Mouse (Mus musculus): ENCODE measurements around the gene Myo9b. TPM values are rescaled to one million over a fixed set of nuclear protein-coding genes. Genes with fewer than 3 reads are reported as not detected.

The Myo9b gene
- polyA plus RNA-seq, 1 experiment from 2014 or later = 15.5 TPM

DNA sequence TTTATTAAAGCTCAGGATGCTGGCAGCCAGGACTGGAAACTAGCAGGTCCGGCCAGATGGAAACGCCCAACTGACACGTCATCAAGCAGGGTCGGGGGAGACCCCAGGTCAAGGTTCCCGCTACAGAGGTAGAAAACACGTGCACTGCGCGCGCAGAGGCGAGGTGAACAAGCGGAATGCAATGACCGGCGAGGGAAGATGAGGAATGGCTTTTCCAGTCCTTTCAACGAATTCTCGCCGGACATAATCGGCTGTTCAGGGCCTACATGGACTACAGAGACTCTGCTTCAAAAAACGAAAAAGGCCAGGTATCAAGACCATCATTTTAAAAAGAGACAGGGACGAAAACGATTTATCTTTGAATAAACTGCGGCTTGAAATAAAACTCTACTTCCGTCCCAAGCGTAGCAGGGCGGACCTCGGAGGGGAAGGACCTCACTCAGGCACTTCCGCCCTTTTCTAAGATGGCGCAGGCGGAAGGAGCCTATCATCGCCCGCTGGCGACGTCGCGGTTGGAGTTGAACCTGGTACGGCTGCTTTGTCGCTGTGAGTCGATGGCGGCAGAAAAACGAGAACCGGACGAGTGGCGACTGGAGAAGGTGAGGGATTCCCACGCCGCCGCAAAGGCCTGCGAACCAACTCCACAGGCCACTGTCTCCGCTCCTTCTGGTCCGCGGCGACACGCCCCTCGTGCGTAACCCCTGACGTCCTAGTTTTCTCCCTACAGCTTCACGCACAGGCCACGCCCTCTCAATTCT is 94.4 kb downstream of the Myo9b start, which contains the start of gene Use1:
Gene Use1, plus strand, starts transcription at position 78 of the 758 bp plus-strand sequence.
- Histone ChIP-seq H3K4me1 (ENCODE audit: control insufficient read depth, insufficient read depth, low read length) (peaks cover 24% of the 10 kb centered on the region), H3K9me3 (replicated peaks; ENCODE audit: control insufficient read depth, low read length, poor library complexity, severe bottlenecking) (no peaks in the 10 kb centered on the region), H3K36me3 (ENCODE audit: control insufficient read depth, insufficient read depth, low read length) (no peaks in the 10 kb centered on the region), H3K4me3 (ENCODE audit: low read depth, low read length) (peak within 1 kb of the TSS; percentile 63), H3K27ac (ENCODE audit: low read length) (peak within 1 kb of the TSS; percentile 95), H3K27me3 (ENCODE audit: control insufficient read depth, insufficient read depth, low read depth, low read length) (no peaks in the 10 kb centered on the region), H3K4me2 (ENCODE audit: low read length) (peak within 1 kb of the TSS; percentile 79), H3K9ac (ENCODE audit: low read depth, low read length) (peak within 1 kb of the TSS; percentile 74)
- under 1% methylated on average over 56 of the region's 56 CpGs for WGBS
- peak; percentile 81 for ATAC-seq

DNA sequence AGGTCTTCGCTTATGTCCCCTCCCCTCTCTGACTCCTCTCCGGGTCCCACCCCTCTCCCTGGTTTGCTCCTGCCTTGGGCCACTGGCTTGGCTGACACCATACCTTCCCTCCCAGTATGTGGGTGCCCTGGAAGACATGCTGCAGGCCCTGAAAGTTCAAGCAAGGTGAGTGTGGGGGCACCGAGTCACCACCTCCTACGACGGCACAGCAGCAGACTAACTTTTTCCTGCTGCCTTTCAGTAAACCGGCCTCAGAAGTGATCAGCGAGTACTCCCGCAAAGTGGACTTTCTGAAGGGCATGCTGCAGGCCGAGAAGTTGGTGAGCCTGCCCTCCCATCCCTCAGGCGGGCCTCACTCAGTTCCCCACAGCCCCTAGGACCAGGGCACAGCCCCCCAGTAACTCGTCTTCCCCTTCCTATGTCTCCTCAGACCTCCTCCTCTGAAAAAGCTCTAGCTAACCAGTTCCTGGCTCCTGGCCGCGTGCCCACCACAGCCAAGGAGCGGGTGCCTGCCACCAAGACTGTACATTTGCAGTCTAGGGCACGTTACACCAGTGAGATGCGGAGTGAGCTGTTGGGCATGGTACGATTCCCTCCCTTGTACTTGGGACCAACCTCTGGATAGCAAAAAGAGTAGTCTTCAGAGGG is 95.1 kb downstream of the Myo9b start:
- Histone ChIP-seq H3K9ac (ENCODE audit: low read depth, low read length) (peak overlapping the region; percentile 74), H3K4me3 (ENCODE audit: low read depth, low read length) (peak overlapping the region; percentile 63), H3K27ac (ENCODE audit: low read length) (peak overlapping the region; percentile 95), H3K9me3 (replicated peaks; ENCODE audit: control insufficient read depth, low read length, poor library complexity, severe bottlenecking) (no peaks in the 10 kb centered on the region), H3K4me2 (ENCODE audit: low read length) (peak overlapping the region; percentile 79), H3K4me1 (ENCODE audit: control insufficient read depth, insufficient read depth, low read length) (peaks cover 24% of the 10 kb centered on the region), H3K27me3 (ENCODE audit: control insufficient read depth, insufficient read depth, low read depth, low read length) (no peaks in the 10 kb centered on the region), H3K36me3 (ENCODE audit: control insufficient read depth, insufficient read depth, low read length) (no peaks in the 10 kb centered on the region)
- 49% methylated on average over 17 of the region's 17 CpGs for WGBS
- no peak for ATAC-seq

DNA sequence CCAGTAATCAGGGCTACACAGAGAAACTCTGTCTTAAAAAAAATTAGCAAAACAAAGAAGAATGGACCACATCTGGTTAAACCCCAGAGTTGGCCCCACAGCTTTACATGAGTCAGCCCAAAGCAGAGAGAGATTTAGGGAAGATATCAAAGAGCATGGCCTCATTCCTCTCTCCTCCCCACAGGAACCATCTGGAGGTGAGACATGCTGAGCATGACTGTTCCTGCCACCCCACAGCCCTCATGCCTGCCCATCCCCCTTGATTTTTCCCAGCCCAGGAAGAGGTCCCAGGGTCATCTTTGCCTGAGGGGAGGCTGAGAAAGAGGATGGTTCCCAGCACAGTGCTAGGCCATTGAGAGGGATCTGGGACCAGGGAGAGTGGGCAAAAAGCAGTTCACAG is 95.9 kb downstream of the Myo9b start:
- Histone ChIP-seq H3K4me3 (ENCODE audit: low read depth, low read length) (no peak overlapping the region), H3K9me3 (replicated peaks; ENCODE audit: control insufficient read depth, low read length, poor library complexity, severe bottlenecking) (no peaks in the 10 kb centered on the region), H3K36me3 (ENCODE audit: control insufficient read depth, insufficient read depth, low read length) (no peaks in the 10 kb centered on the region), H3K27me3 (ENCODE audit: control insufficient read depth, insufficient read depth, low read depth, low read length) (no peaks in the 10 kb centered on the region), H3K9ac (ENCODE audit: low read depth, low read length) (no peak overlapping the region), H3K27ac (ENCODE audit: low read length) (no peak overlapping the region), H3K4me2 (ENCODE audit: low read length) (peak overlapping the region; percentile 79; the same call in 1 of the 2 replicates), H3K4me1 (ENCODE audit: control insufficient read depth, insufficient read depth, low read length) (peaks cover 24% of the 10 kb centered on the region)
- no peak for ATAC-seq

DNA sequence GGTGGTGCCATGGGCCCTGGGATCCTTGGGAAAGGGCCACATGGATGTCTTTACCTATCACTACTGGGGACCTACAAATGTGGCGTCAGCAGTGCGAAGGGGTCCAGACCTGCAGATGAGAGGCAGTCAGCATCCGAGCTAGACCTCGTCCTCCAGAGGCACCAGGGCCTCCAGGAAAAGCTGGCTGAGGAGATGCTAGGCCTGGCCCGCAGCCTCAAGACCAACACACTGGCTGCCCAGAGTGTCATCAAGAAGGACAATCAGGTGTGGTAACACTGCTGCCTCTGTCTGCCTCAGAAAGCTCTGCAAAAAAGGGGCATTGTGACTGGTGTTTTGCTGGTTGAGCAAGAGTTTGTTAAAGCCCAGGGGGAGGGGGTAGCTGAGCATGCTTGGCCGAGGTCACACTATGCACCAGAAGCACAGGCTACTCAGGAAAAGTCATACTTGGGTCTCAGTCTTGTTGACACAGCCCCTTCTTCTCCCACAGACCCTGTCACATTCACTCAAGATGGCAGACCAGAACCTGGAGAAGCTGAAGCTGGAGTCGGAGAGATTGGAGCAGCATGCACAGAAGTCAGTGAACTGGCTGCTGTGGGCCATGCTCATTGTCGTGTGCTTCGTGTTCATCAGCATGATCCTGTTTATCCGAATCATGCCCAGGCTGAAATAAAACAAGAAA is 96.7 kb downstream of the Myo9b start:
- Histone ChIP-seq H3K27me3 (ENCODE audit: control insufficient read depth, insufficient read depth, low read depth, low read length) (no peaks in the 10 kb centered on the region), H3K9ac (ENCODE audit: low read depth, low read length) (no peak overlapping the region), H3K36me3 (ENCODE audit: control insufficient read depth, insufficient read depth, low read length) (peaks cover 4% of the 10 kb centered on the region; the same call in 1 of the 2 replicates), H3K27ac (ENCODE audit: low read length) (no peak overlapping the region), H3K4me3 (ENCODE audit: low read depth, low read length) (no peak overlapping the region), H3K4me2 (ENCODE audit: low read length) (no peak overlapping the region), H3K4me1 (ENCODE audit: control insufficient read depth, insufficient read depth, low read length) (peaks cover 24% of the 10 kb centered on the region), H3K9me3 (replicated peaks; ENCODE audit: control insufficient read depth, low read length, poor library complexity, severe bottlenecking) (no peaks in the 10 kb centered on the region)
- no peak for ATAC-seq
- WGBS = 95% methylated on average over 10 of the region's 10 CpGs

DNA sequence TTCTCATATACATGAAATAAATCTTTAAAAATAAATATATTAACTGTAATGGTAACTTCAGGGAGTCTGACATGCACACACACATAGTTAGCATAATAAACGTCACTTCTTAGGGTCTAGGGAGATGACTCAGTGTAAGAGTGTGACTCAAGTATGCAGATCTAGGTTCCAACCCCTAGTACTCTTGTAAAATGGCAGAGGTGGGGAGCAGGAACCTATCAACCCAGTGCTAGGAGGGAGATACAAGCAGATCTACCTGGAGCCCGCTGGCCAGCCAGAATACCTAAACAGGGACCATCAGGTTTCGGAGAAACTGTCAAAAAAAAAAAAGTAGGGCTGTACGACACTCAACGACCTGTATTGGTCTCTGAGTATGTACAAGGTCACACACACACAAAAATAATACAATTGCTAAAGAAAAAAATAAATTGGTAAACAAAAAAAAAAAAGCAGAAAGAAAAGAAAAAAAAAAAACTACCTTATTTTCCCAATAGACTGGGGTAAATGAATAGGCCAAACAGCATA is 98.3 kb downstream of the Myo9b start:
- no peaks in the 10 kb centered on the region for H3K27me3 ChIP-seq (ENCODE audit: control insufficient read depth, insufficient read depth, low read depth, low read length)
- peaks cover 6% of the 10 kb centered on the region; the same call in 1 of the 2 replicates for H3K36me3 ChIP-seq (ENCODE audit: control insufficient read depth, insufficient read depth, low read length)
- peaks cover 31% of the 10 kb centered on the region for H3K4me1 ChIP-seq (ENCODE audit: control insufficient read depth, insufficient read depth, low read length)
- 26% methylated on average over 5 of the region's 5 CpGs for WGBS
- peak overlapping the region; percentile 53 for H3K4me2 ChIP-seq (ENCODE audit: low read length)
- H3K4me3 ChIP-seq (ENCODE audit: low read depth, low read length) = peak overlapping the region; percentile 78
- H3K9me3 ChIP-seq (replicated peaks; ENCODE audit: control insufficient read depth, low read length, poor library complexity, severe bottlenecking) = no peaks in the 10 kb centered on the region
- peak overlapping the region; percentile 81 for H3K27ac ChIP-seq (ENCODE audit: low read length)
- H3K9ac ChIP-seq (ENCODE audit: low read depth, low read length) = peak overlapping the region; percentile 84
- no peak for ATAC-seq

DNA sequence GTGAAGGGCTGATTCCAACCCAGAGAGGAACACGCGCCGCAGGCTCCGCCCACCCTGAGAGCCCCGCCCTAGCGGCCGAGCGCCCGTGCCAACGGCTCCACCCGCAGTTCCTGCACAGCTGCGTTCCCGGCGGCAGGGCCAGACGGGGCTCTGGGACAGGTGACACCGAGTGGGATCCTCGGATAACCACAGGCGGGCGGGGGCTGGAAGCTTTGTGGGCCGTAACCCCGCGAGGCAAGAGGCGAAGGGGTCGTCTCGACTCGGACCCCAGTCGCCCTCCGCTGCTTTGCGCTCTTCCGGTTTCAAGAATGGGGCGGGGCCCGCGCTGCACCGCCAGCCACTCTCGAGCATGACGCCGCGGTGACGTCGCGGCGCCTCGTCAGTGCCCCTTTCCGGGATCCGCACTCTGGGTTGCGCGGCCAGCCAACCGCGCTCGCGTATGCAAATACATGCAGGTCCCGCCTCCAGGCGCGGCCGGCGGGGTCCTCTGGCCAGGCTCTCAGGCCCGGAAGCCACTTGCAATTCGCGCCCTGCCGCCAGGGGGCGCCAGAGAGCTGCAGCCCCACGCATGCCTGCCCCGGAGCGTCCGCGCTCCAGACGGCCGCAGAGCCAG is 98.8 kb downstream of the Myo9b start, which contains the start of gene Ocel1:
Gene Ocel1, plus strand, starts transcription at position 63 of the 613 bp plus-strand sequence.
- Histone ChIP-seq H3K36me3 (ENCODE audit: control insufficient read depth, insufficient read depth, low read length) (peaks cover 6% of the 10 kb centered on the region; the same call in 1 of the 2 replicates), H3K9me3 (replicated peaks; ENCODE audit: control insufficient read depth, low read length, poor library complexity, severe bottlenecking) (no peaks in the 10 kb centered on the region), H3K4me1 (ENCODE audit: control insufficient read depth, insufficient read depth, low read length) (peaks cover 31% of the 10 kb centered on the region), H3K9ac (ENCODE audit: low read depth, low read length) (peak within 1 kb of the TSS; percentile 84), H3K4me2 (ENCODE audit: low read length) (peak within 1 kb of the TSS; percentile 53), H3K27me3 (ENCODE audit: control insufficient read depth, insufficient read depth, low read depth, low read length) (no peaks in the 10 kb centered on the region), H3K27ac (ENCODE audit: low read length) (peak within 1 kb of the TSS; percentile 81), H3K4me3 (ENCODE audit: low read depth, low read length) (peak within 1 kb of the TSS; percentile 78)
- ATAC-seq = peak; percentile 85
- under 1% methylated on average over 66 of the region's 68 CpGs for WGBS

DNA sequence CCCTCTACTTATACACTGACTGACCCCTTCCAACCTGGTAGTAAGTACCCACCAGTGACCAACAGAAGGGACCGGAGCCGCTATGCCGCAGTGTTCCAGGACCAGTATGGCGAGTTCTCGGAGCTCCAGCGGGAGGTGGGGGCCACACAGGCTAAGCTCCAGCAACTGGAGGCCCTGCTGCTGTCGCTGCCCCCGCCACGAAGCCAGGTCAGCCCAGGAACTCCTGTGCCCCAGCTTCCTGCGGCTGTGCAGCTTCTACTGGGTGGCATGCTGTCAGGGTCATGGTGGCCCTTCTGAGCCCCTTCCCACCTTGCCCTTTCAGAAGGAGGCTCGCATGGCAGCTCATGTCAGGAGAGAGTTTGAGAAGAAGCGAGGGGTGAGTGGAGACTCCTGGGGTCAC is 99.9 kb downstream of the Myo9b start:
- no peak for ATAC-seq
- no peak overlapping the region for H3K4me2 ChIP-seq (ENCODE audit: low read length)
- H3K27ac ChIP-seq (ENCODE audit: low read length) = no peak overlapping the region
- no peaks in the 10 kb centered on the region for H3K9me3 ChIP-seq (replicated peaks; ENCODE audit: control insufficient read depth, low read length, poor library complexity, severe bottlenecking)
- peaks cover 33% of the 10 kb centered on the region for H3K4me1 ChIP-seq (ENCODE audit: control insufficient read depth, insufficient read depth, low read length)
- H3K4me3 ChIP-seq (ENCODE audit: low read depth, low read length) = no peak overlapping the region
- H3K36me3 ChIP-seq (ENCODE audit: control insufficient read depth, insufficient read depth, low read length) = peaks cover 6% of the 10 kb centered on the region; the same call in 1 of the 2 replicates
- 86% methylated on average over 12 of the region's 12 CpGs for WGBS
- no peak overlapping the region for H3K9ac ChIP-seq (ENCODE audit: low read depth, low read length)
- H3K27me3 ChIP-seq (ENCODE audit: control insufficient read depth, insufficient read depth, low read depth, low read length) = no peaks in the 10 kb centered on the region

DNA sequence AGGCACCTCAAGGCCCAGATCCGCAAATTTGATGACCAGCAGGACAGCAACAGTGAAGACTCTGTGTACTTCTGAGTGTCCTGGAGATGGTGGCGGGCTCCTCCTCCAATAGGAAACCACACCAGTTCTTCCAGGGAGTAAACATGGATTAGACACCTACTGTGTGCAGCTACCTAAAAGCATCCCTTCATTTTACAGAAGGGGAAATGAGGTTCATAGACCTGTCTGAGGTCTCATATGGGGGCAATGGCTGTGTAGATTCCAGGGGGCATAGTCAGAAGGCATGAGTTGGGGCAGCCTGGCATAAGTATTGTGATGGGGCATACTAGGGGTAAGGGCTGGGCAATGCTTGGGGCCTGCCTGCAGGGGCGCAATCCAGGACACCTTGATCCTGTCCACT is 100.5 kb downstream of the Myo9b start:
- no peak for ATAC-seq
- no peak overlapping the region for H3K27ac ChIP-seq (ENCODE audit: low read length)
- no peak overlapping the region for H3K4me3 ChIP-seq (ENCODE audit: low read depth, low read length)
- H3K27me3 ChIP-seq (ENCODE audit: control insufficient read depth, insufficient read depth, low read depth, low read length) = no peaks in the 10 kb centered on the region
- peaks cover 29% of the 10 kb centered on the region for H3K4me1 ChIP-seq (ENCODE audit: control insufficient read depth, insufficient read depth, low read length)
- H3K36me3 ChIP-seq (ENCODE audit: control insufficient read depth, insufficient read depth, low read length) = peaks cover 6% of the 10 kb centered on the region; the same call in 1 of the 2 replicates
- H3K9ac ChIP-seq (ENCODE audit: low read depth, low read length) = no peak overlapping the region
- WGBS = 93% methylated on average over 3 of the region's 3 CpGs
- no peaks in the 10 kb centered on the region for H3K9me3 ChIP-seq (replicated peaks; ENCODE audit: control insufficient read depth, low read length, poor library complexity, severe bottlenecking)
- no peak overlapping the region for H3K4me2 ChIP-seq (ENCODE audit: low read length)
